Mouse (Mus musculus) cerebellum, adult 18-20 months (tissue): Measurements from ENCODE around the gene Ikzf2.

Source experiments
- DNase-seq, 2 experiments: peaks; one replicate each; pipeline ENCODE4 v3.0.0; 2021

Ikzf2 gene

DNA sequence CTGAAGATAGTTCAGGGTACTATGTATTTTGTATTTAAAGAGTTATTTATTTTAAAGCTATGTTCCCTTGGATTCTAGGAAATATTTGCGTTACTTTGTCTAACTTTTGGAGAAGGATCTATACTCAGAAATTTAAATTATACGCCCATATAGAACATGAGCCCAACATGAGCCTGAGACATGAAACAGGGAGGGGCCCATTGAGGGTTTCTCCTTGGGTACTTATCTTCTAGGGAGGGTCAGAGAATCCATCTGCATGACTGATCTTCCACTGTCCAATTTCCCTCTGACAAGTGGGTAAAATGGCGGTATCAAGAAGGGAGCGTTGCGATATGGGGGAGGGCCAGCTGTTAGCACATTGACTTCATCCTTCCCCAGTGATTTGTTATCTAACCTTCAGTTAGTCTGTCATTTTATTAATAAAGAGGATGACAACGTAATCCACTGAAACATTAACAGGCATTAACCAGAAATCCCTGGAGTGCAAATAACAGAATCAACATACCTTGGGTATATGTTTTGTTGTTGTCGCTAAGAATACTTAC, 180.4 kb downstream of the Ikzf2 start:
- DNase-seq = no peak

DNA sequence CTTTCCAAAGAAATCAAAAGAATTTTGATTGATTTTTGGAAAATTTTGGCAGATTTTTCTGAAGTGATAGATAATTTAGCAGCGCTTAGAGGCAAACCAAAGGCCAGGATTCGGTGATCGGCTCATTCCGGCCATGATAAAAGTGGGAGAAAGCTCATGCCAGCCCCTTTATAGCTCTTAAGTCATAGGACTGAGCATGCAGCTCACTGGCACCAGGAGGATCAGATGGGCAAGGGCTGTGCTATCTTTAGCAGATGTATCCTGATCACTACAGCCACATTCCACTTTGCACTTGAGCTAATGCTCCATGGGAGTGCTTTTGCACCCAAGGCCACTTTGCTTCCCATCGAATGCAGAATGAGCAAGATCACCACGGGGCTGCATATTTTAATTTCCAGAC, 181.0 kb downstream of the Ikzf2 start:
- DNase-seq = no peak

DNA sequence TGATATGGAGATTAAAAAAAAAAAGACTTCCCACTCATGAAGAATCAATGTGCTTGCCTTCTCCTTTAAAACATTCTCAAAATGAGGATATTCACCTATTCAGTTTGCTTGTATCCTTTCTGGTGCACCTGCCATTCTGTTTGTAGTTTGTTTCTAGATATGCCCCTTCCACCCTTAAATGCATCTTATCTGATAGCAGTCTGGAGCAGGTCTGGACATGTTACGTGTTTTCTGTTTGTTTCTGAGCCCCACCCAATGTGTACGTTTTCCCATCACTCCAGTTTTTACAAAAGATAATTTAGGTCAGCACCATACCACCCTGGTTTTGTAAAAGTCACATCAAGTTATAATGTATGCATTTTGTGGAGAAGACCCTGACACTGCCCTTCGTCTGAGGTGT, 186.7 kb downstream of the Ikzf2 start:
- no peak for DNase-seq

DNA sequence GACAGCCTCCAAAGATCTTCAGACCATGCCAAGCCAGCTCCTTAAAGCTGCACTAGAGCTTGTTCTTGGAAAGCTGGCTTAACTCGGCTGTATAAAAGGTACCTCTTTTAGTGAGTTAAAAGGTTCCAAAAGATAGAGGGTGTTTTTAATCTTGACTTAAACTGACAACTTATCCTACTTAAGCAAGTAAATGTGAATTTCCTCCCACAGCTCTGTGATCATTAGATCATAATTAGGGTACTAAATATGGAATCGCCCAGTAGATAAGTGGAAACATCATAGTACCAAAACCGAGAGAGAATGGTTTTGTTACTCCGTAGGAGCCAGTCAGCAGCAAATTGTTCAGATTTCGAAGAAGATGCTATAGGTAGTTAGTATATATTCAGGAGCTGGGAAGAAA, 187.4 kb downstream of the Ikzf2 start:
- DNase-seq = no peak

DNA sequence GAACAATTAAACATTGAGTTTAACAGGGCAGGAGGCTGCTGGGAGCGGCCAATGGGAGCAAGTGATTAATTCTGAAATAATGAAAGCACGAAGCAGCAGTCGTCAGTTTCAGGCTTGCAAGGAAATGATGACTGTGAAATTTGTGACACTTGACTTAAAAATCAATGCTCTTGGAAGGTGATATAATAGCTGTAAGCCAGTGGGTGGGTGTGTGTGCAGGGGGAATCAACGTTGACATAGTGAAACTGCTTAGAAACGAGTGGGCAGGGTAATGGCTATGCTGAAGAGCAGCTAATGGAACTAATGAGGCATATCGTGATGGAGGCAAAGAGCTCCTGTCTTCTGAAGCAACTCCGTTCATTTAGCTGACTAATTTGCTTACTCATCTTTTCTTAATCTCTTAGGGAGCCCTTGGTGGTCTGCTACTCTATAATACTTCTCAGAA, 188.2 kb downstream of the Ikzf2 start:
- DNase-seq = no peak

DNA sequence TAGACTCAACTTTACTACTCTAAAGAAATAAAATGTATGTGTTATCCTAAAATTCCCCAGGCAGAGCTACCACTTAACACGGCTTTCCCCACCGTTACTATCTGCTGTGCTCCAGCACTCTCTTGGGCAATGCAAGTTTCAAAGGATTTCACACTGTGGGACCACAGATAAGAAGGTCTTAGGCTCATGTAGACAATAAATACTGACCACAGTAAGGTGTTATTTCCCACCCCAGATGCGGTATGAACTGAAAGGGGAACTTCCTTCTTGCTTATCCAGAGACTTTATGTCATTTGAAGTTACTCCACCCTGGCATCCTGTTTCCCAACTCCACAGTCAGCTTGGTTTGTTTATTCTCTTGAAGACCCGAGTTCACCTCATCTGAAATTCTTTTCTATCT, 191.0 kb downstream of the Ikzf2 start:
- no peak for DNase-seq

DNA sequence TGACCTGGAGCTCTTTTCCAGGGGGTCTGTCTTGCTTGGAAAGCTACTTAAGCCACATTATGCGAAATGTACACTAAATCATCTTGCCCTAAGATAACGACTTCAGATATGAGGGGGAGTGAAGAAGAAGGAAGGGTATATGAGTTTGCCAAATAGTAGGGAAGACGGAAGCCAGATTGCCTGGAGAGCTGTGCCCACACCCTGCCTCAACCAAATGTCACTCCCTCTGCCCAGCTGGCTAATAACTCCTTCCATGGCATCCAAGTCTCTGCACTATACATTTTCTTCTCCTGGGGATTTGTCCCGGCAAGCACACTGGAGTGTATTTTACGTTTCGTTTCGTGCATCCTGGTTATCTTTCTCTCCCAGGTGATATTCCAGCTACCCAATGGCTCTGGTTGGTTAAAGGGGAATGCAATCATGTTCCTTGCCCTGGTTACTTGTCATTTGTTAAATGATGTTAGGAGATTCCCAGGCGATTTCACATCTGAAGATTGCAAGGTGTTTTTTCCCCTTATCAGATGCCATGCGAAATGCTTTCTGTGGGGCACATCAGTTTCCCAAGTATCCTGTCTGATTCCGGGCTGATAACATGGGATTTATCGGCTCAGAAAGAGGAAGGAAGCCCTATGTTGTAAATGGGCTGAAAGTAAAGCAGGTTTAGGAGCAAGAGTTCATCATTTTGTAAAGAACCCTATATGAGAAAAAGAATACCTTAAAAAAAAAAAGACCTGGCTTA, 193.6 kb downstream of the Ikzf2 start:
- DNase-seq = no peak

DNA sequence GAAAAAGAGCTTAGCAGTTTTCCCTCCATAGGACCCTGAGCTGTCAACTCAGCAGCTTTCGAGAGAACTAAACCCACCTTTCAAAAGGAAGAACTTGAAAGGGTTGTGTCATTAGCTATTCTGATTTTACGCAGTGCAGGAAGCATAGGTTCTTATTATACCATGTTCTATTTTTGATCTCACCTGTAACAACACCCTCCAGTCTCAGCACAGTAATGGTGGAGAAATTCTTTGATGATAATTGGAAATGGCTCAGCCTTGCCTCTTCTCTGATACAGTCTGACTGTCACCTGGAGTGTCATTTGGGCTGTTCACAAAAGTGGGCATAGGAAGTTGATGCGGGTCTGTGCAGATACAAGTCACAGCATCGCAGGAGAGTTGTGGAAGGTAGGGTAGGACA, 195.0 kb downstream of the Ikzf2 start:
- no peak for DNase-seq

DNA sequence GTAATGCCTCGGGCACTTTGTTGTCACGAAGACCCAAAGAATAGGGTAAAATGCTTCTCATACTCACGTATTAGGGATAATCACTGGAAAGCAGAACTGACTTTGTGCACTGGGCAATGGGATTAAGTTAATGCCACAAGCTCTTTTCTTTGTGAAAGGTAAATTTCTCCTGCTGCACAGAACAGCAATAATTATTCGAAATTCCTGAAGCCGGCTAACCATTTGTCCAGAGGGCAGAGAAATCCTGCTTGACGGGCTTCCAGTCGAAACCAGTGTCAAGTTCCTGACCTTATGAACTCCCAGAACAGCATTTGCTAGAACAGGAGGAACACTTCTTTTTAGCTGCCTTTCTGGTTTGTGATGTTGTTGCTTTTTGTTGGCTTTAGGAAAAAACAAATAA, 198.0 kb downstream of the Ikzf2 start:
- DNase-seq = no peak

DNA sequence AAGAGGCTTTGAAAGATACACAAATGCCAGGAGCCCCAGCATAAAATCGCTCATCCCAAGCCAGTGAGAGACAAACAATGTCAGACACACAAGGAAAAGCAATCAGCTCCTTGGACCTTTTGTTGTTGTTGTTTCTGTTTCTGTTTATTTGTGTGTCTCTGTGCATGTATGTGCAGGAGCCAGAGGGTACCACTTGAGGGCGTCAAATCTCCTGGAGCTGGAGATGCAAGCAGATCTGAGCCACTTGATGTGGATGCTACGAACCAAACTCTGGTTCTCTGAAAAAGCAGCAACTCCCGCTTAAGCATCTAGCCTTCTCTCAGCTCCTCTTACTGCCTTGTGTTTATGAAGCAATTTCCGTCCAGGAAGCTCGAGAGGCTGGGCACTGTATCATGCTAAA, 198.4 kb downstream of the Ikzf2 start:
- no peak for DNase-seq
